Mouse (Mus musculus): ENCODE measurements around the gene Gm20547. TPM values are rescaled to one million over a fixed set of nuclear protein-coding genes. Genes with fewer than 3 reads are reported as not detected.

Gene Gm20547
- total RNA-seq, 2 experiments from 2014 or later, result not detected

DNA sequence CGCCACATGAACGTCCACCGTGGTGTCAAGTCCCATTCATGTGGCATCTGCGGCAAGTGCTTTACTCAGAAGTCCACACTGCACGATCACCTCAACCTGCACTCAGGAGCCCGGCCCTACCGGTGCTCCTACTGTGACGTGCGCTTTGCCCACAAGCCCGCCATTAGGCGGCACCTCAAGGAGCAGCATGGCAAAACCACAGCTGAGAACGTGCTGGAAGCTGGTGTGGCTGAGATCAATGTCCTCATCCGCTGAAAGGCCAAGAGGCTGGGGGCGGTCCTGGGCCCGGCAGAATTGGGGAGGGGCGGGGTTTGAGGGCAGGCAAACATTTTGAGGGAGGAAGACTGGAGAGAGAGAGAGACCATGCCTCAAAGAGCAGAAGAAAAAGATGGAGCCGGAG is 14.5 kb upstream of the Gm20547 start:
- no peak for DNase-seq (ENCODE audit: low spot score)

DNA sequence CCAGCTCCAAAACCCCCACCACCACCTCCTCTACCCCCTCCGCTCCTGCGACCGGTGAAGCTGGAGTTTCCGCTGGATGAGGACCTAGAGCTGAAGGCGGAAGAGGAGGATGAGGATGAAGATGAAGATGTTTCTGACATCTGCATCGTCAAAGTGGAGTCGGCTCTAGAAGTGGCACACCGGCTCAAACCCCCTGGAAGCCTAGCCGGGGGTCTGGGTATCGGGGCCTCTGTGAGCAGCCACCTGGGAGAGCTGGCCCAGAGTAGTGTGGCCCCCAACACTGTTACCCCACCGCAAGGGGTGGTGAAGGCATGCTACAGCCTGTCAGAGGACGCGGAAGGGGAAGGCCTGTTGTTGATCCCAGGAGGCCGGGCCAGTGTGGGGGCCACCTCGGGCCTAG is 13.9 kb upstream of the Gm20547 start:
- DNase-seq (ENCODE audit: low spot score), result no peak

DNA sequence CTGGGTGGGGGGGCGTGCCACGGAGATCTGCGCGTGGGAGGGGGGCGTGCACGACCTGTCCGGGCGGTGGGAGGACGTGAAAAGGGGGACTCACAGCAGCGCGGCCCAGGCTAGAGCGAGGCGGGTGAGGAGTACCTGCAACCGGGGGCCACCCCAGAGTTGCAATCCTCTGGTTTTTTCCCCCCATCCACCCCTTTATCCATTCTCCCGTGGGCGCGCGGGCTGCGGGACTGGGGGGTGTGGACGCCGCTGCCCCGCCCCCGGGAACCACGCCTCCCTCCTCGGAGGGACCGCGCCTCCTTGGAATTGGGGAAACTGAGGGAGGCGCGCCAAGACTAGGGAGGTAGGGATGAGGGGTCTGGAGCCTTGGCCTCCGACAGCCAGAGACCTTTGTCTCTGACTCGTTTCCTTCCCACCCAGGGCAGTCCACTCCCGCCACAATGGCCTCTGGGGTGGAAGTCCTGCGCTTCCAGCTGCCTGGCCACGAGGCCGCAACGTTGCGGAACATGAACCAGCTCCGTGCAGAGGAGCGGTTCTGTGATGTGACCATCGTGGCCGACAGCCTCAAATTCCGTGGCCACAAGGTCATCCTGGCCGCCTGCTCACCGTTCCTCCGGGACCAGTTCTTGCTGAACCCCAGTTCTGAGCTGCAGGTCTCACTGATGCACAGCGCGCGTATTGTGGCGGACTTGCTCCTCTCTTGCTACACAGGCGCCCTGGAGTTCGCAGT is 13.1 kb upstream of the Gm20547 start:
- DNase-seq (ENCODE audit: low spot score), result peak; percentile 43

DNA sequence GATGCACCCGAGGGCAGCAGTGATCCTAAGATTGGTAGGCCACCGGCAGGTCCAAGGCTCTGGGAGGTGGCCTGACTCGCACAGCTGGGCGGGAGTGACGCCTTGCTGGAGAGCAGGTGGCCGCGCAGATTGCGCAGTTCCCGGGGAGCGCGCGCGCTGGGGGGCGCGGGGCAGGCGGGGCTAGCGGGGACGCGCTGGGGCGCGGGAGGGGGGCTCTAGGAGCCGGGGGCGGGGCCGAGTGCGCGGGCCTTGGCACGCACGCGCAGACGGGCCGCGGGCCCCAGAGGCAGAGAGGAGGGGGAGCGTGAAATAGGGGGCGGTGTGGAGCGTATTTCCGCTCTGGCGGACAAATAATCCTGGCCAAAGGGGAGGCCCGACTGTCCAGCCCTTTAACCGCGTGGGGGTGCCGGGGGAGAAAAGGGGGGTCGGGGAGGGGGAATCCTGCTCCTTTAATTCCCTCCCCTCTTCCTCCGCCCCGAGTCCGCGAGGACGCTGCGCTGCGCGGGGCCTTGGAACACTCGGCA is 12.3 kb upstream of the Gm20547 start:
- DNase-seq (ENCODE audit: low spot score), result peak; percentile 94

DNA sequence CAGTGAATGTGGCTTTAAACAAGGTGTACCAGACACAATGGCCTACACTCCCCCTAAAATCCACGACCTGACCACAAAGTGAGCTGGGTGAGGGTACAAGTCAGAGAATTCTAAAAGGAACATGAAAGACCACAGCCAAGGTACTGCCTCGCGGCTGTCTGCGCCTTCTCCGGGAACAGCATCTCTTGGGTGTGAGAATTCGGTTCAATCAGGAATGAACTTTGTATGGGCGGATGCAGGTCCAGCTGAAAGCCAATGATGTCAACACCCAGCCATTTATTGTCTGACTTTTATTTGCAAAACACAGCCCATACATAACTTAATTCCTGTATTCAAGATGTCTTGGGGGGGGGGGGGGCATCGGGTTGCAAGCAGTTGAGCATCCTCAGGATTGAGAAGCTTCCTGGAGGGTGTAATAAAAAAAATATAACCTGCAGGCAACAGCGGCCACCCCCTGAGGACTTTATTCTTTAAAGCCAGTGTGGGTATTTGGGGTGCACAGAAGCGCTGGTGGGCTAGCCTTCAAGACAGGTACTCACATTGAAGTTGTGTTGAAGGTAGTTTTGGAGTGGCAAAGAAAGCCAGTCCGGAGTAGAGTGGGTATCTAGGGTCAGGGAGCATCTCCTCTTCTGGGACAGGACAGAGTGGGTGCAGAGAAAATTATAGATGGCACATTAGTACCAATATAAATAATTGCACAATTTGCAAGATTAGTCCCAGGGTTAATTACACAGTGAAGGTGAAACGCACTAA is 11.4 kb upstream of the Gm20547 start:
- DNase-seq (ENCODE audit: low spot score), result no peak

DNA sequence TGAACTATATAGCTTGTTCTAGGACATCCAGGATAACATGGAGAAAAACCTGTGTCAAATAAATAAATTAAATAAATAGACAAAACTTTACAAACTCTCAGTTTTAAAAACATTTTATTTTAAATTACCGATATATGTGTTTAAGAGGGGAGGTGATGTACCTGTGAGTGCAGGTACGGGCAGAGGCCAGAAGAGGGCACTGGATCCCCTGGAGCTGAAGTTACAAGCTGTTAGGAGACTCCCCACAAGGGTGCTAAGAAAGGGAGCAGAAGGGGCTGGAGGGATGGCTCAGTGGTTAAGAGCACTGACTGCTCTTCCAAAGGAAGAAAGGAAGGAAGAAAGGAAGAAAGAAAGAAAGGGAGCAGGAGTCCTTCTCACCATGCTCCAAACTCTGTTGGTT is 9.5 kb upstream of the Gm20547 start:
- no peak for DNase-seq (ENCODE audit: low spot score)

DNA sequence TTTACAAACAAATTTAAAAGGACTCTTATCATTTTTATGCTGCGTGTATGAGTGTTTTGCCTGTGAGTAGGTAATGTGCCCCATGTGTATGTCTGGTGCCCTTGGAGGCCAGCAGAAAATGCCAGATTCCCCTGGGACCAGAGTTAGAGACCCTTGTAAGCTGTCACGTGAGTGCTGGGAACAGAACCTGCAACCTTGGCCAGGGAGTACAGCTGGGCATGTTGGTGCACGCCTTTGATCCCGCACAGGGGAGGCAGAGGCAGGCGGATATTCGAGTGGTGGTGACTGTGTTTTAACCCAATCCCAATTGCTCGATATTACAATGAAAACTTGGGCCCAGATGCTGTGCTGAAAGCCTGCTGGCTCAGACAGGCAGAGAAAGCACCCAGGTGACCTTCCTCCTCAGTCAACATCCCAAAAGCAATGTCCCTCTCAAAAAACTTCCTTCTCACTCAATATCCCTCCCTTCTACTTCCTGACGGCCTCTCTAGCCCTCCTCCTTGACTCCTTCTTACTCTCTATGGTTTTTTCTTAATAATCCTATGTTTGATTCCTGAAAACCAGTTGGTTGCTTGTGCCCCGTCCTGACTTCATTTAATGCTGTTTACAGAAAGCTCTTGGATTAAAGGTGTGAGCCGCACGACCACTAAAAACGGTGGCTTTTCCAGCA is 8.4 kb upstream of the Gm20547 start:
- DNase-seq (ENCODE audit: low spot score), result no peak

DNA sequence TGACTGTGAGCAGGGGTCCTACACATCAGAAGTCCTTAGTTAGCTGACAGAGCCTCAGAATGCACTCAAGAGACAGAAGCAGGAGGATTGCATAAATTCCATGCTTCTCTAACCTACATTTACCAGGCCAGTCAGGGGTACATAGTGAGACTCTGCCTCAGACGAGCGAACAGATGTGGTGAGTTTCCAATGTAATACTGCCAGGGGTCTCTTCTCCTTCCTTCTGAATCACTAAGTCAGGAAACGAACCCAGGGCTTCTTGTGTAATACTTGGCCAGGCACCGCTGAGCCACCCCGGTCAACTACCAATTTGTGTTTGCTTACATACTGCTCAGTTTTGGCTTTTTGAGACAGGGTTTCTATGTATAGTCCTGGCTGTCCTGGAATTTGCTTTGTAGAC is 6.1 kb upstream of the Gm20547 start:
- DNase-seq (ENCODE audit: low spot score), result no peak

DNA sequence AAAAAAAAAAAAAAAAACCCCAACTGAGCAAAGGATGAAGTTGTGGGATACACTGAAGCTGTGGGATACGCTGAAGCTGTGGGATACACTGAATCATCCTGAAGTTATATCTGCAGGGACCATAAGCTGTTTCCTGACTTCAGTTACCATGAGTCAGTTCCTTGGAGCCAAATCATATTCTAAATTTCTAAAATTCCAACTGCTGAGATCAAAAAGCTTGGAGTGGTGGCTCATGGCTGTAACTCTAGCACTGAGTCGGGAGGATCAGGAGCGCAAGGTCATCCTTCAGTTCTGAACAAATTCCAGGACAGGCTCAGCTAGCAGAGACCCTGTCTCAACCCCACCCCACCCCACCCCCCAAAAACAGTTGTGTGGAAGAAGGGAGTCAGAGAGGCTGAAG is 3.8 kb upstream of the Gm20547 start:
- no peak for DNase-seq (ENCODE audit: low spot score)

DNA sequence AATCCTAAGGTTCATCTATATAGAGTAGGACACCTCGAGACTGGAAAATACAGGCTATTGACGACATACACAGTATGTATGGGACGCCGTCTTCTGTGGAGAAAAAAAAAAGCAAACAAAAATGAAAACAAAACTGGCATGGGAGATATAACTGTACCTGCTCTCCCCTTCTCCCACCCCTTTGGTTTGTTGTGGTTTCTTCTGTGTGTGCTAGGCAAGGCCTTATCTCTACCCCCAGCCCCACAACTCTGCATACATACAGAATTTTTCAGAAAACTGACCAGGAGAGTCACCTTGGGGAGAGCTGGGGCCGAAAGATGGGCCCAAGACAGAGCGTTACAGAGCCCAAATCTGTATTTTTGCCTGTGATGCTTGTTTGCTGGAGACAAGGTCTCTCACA is 2.9 kb upstream of the Gm20547 start:
- no peak for DNase-seq (ENCODE audit: low spot score)

DNA sequence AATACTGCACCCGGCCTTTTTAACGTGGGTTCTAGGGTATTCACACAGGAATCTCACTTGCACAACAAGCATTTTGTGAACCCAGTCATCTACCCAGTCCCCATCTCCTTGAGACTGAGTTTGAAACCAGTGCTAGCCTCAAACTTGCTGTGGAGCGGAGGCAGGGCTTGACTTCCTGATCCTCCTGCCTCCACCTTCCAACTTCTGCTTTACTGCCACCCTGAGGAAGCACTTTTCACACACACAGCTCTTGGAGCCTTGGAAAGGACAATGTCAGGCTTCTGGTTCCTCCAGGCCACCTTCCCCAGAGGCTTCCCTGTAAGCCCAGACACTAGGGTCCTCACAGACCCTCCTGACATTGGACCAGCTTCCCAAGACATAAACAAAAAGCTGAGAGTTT is 1.5 kb upstream of the Gm20547 start:
- no peak for DNase-seq (ENCODE audit: low spot score)

DNA sequence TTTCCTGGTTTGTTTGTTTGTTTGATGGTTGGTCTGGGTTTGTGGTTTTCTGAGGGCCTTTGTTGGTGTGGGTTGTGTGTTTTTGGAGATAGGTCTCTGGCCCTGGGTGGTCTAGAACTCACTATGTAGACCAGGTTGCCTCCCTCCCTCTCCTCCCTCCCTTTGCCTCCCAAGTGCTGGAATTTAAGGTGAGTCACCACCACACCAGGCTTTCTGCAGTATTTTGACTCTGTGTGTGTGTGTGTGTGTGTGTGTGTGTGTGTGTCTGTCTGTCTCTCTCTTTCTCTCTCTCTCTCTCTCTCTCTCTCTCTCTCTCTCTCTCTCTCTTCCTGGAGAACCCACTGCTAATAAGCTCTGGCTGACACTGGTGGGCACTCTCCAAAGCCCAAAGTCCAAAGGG is 676 bp downstream of the Gm20547 start:
- DNase-seq (ENCODE audit: low spot score), result no peak

DNA sequence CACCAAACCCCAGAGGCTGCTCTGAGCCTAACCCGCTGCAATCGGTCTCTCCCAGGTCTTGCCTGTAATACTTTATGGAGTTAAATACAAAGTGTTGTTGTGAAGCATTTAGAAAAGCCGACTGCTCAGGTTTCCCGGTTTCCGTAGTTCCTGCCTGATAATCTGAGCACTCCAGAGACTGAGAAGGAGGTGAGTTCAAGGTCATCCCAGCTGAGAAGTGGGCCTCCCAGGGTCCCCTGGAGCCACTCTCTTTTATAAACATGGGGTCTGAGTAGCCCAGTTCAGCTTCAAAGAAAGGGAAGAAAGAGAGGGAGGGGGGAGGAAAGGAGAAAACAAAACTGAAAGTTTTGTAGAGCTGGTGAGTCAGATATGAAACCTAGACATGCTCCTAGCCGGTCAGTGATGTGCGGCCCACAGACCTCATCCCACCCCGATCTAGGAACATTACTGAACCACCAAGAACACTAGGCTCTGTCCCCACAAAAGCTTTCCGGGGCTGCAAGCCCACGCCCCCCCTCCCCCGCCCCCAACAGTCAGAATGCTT is 2.4 kb downstream of the Gm20547 start, which contains the start of gene Zbtb12:
Zbtb12 (plus strand) TSS at position 148 of the 544 bp plus-strand sequence.
- DNase-seq (ENCODE audit: low spot score), result no peak

DNA sequence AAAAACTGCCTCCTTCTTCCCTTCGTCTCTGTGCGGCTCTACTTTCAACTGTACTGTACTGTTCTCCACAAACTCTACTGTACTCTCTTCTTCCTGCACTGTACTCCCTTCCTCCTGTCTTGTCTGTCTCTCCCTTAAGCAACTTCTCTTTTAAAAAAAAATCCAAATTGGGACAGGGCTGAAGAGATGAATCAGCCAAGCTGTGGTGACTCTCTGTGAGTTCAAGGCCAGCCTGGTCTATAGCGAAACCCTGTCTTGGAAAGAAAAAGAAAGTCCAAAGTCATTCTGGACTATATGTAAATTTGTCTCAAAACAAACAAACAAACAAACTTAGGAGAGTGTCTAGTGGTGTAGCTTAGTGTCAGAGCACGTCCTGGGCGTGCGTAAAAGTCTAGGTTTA is 7.5 kb downstream of the Gm20547 start:
- no peak for DNase-seq (ENCODE audit: low spot score)

DNA sequence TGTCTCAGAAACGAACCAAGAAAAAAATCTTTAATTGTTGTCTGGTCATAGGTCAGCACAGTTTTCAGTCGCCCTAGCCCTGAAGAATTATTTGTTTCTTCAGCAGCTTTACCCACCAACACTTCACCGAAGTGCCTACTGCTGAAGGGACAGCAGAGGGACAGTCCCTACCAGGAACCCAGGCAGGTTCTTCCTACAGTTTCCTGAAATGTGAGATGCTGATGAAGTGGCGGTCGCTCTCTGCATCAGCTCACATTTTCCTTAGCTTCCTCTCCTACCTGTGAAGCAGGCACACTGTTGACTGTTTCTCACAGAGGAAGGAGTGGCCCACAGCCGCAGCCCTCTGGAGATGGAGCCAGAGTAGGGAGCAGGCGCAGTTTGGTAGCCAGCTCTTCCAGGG is 15.9 kb downstream of the Gm20547 start:
- DNase-seq (ENCODE audit: low spot score), result no peak

DNA sequence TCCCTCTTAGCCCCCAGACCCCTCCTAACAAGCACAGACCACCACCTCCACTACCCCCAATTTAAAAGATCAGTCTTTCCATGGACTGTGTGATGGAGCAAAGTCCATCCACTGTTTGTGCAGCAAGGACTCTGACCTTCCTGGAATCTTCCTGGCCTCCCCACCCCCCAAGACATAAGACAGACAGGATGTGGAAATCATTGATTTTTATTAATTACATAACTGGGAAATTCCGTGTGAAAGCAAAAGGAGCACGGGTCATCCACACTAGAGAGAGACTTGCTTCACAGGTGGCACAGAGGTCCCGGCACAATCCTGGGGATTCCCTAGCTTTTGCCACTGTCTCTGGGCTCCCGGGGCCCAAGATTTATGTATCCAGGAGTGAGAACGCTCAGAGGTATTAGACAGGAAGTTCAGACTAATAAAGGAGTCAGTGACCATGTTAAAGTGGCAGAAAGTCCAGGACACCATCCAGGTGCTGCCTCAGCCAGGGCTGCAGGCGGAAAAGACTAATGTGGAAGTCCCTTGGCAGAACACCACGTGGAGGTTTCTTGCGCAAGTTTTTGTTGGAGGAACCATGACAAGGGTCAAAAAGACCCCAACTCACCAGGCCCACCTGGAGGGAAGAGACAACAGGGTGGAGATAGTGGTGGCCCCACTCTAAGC is 19.3 kb downstream of the Gm20547 start, which contains the start of gene Cfb:
Cfb (minus strand) TSS at position 103 of the 666 bp plus-strand sequence.
- no peak for DNase-seq (ENCODE audit: low spot score)

DNA sequence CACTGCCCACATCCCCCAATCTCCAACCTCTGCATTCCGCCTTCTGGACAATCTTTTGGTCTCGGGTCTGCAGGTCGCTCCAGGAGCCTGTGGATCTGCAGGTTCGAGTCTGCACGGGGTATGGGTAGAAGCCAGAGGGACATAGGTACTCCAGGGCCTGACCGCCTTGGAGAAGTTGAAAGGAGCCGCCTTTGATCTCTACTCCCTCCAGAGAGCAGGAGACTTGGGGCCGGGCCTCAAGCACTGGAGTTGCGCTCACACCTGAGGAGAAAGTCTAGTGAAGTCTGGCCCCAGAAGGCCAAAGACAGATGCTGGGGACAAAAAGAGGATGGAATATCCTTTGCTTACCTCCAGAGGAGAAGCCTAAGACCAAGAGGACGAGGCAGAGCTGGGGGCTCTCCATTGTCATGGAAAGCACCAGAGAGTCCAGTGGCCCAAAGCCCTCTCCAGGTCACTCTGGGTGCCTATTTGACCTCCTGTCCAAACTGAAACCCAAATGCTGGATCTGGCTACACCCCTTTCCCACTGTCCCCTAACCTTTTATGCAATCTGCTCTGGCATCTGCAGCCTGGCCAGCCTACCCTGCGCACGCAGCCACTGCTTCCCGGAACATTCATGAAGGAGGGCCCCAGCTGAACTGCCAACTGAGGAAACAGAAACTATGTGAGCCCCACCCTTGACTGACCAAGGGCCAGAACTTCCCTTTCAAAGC is 20.0 kb downstream of the Gm20547 start:
- DNase-seq (ENCODE audit: low spot score), result peak; percentile 26

DNA sequence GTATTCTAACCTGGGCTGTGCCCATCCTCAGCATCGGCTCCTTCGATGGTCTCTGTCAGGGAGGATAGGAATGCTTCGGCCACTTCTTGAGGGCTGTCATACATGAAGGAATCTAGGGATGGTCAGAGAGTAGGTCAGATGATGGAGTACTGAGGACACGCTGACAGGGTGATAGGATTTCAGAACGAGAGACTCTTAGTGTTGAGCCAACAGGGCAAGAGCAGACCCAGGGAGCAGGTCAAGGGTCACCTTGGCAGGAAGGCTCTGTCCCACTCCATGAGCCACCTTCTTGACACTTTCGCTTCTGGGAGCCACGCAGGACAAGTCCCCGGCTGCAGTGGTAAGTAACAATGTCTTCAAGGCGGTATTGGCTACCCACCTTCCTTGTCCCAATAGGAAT is 21.3 kb downstream of the Gm20547 start:
- DNase-seq (ENCODE audit: low spot score), result no peak

DNA sequence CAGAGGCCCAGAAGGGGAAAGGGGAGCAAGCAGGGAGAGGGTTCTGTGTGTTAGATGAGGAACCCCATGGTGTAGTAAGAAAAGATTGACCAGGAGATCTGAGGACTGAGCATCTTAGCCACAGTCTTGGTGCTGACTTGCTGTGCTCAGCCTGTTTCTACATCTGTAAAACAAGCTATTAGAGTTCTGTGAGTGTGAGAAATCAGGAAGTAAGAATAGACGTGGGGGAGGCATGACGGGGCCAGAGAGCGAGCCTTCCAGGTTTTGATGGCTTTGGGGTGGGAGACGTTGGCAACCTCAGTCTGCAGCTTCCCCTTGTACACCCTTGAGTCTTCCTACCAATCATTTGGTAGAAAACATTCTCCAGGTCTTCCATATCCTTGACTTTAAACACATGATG is 23.2 kb downstream of the Gm20547 start:
- DNase-seq (ENCODE audit: low spot score), result no peak

DNA sequence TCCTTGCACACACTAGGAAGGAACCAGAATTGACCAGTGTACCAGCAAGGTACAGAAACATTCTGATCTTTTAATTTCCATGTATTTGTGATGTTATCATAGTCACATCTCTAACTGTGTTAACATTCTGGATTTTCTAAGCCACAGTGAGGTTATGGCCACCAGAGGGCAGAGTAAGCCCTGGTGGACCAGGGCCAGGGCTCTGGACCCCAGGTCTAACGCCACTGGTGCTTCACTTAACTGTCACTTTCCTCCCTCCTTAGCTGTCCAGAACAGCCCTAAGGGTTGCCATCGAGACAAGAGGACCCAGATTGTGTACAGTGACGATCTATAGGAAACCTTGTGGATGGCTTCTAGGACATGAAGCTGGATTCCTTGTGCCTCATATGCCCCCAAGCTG is 26.0 kb downstream of the Gm20547 start:
- peak; percentile 32 for DNase-seq (ENCODE audit: low spot score)

DNA sequence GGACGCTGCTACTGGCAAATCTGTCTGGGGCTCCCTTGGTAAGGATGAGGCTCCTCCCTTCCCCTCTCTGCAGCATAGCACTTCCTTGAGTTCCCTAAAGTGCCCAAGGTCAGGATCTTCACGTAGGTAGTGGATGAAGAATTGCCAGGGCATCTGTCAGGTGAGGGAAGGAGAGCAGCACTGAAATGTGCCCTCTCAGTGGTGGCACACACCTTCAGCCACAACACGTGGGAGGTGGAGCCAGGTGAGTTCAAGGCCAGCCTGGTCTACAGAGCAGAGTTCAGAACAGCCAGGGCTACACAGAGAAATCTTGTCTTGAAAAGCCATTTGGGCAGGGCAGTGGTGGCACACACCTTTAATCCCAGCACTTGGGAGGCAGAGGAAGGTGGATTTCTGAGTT is 27.1 kb downstream of the Gm20547 start:
- DNase-seq (ENCODE audit: low spot score), result no peak

Measured in gastrocnemius, adult 18-20 months (tissue).